Mouse (Mus musculus): ENCODE data around the gene Mfap1b. TPM values are rescaled to one million over a fixed set of nuclear protein-coding genes. Genes with fewer than 3 reads are reported as not detected.
A peak's percentile ranks its signal among the peaks of the same experiment; 100 is the strongest.
"Not testable (repeated sequence)": the region's sequence is repeated elsewhere in the genome, so short reads cannot be mapped to it uniquely, and the experiment has no call there.

Gene Mfap1b
- polyA plus RNA-seq, 1 experiment: 13.1 TPM

GRCm38 (mm10) chr2:121505942-121506882, 32.3 kb upstream of the Mfap1b start, which contains the start of the genes Mfap1a and Wdr76:
TSS of gene Mfap1a (minus strand) at chr2:121506665.
TSS of gene Wdr76 (plus strand) at chr2:121506723.
- Histone ChIP-seq H3K4me3 (peak within 1 kb of the TSS; percentile 69), H3ac (ENCODE audit: control insufficient read depth, insufficient read length) (peak within 1 kb of the TSS; percentile 6), H3K79me2 (ENCODE audit: control insufficient read depth, insufficient read depth) (peaks cover 31% of the 10 kb centered on the region), H3K4me2 (ENCODE audit: low read depth) (peak within 1 kb of the TSS; percentile 83)
- TF ChIP-seq E2F4 (IDR thresholded peaks at IDR 0.05; ENCODE audit: insufficient read depth): peak; percentile 84
- TF ChIP-seq MYOD1 (IDR thresholded peaks at IDR 0.05; ENCODE audit: control insufficient read depth in 1 of 3, insufficient read length in 2 of 3, low read depth in 2 of 3): peak in 2 of 3 experiments; percentile 29 to 50
- peak in 2 of 3 experiments; percentile 22 to 68 for TF ChIP-seq MYOG (IDR thresholded peaks at IDR 0.05; ENCODE audit: control insufficient read depth in 1 of 3, insufficient read depth in 1 of 3, insufficient read length in 2 of 3, low read depth in 2 of 3)
- peak; percentile 91 for TF ChIP-seq POLR2AphosphoS2 (IDR thresholded peaks at IDR 0.05; ENCODE audit: insufficient read length, low read depth)
- TF ChIP-seq TCF12 (IDR thresholded peaks at IDR 0.05; ENCODE audit: insufficient read depth, poor library complexity, severe bottlenecking): peak; percentile 4
- TF ChIP-seq POLR2A (IDR thresholded peaks at IDR 0.05; ENCODE audit: insufficient read length, low read depth): peak; percentile 88
- not testable (repeated sequence) for H3K27me3 ChIP-seq (ENCODE audit: control insufficient read depth, insufficient read depth, insufficient read length); H3K36me3 ChIP-seq (ENCODE audit: control insufficient read depth, insufficient read depth)

- H3K27me3 ChIP-seq (ENCODE audit: control insufficient read depth, insufficient read depth, insufficient read length); H3K79me2 ChIP-seq (ENCODE audit: control insufficient read depth, insufficient read depth); H3K36me3 ChIP-seq (ENCODE audit: control insufficient read depth, insufficient read depth); H3K4me3 ChIP-seq; H3K4me2 ChIP-seq (ENCODE audit: low read depth); H3ac ChIP-seq (ENCODE audit: control insufficient read depth, insufficient read length): not testable (repeated sequence)
These were observed 27.7 kb upstream of the Mfap1b start for GRCm38 (mm10) chr2:121501550-121501949.

DNA sequence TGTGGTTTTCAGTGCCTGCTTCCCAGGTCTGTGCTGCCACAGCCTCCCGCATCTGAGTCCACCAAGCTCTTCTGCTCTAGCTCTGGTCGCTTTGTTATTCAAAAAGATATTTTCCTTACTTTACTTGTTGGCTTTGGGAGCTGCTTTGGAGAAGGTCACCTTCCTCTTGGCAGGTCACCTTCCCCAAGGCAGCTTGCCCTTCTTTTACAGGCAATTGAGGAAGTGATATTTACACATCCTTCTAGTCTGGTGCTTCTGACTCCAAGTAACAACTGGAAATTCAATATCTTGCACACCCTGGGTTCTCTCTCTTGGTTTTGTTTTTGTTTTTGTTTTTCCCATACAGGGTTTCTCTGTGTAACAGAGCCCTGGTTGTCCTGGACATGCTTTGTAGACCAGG, 10.5 kb upstream of the Mfap1b start:
- not testable (repeated sequence) for H3K27me3 ChIP-seq (ENCODE audit: control insufficient read depth, insufficient read depth, insufficient read length); H3K79me2 ChIP-seq (ENCODE audit: control insufficient read depth, insufficient read depth); H3K4me3 ChIP-seq; H3ac ChIP-seq (ENCODE audit: control insufficient read depth, insufficient read length); H3K4me2 ChIP-seq (ENCODE audit: low read depth); H3K36me3 ChIP-seq (ENCODE audit: control insufficient read depth, insufficient read depth)

GRCm38 (mm10) chr2:121483576-121483975, 9.7 kb upstream of the Mfap1b start:
- no peak for TF ChIP-seq POLR2A (IDR thresholded peaks at IDR 0.05; ENCODE audit: insufficient read length, low read depth)
- TF ChIP-seq POLR2AphosphoS2 (IDR thresholded peaks at IDR 0.05; ENCODE audit: insufficient read length, low read depth): no peak
- no peak for TF ChIP-seq MYOD1 (IDR thresholded peaks at IDR 0.05; ENCODE audit: control insufficient read depth in 1 of 3, insufficient read length in 2 of 3, low read depth in 2 of 3)
- no peak for TF ChIP-seq USF1 (IDR thresholded peaks at IDR 0.05; ENCODE audit: low read depth)
- TF ChIP-seq E2F4 (IDR thresholded peaks at IDR 0.05; ENCODE audit: insufficient read depth): no peak
- no peak for TF ChIP-seq TCF3 (IDR thresholded peaks at IDR 0.05; ENCODE audit: insufficient read length, low read depth)
- no peak for TF ChIP-seq SRF (IDR thresholded peaks at IDR 0.05; ENCODE audit: control insufficient read depth, insufficient read length, low read depth)
- TF ChIP-seq TCF12 (IDR thresholded peaks at IDR 0.05; ENCODE audit: insufficient read depth, poor library complexity, severe bottlenecking): no peak
- Histone ChIP-seq H3K4me2 (ENCODE audit: low read depth) (no peak overlapping the region), H3K4me3 (no peak overlapping the region), H3K36me3 (ENCODE audit: control insufficient read depth, insufficient read depth) (no peaks in the 10 kb centered on the region), H3K27me3 (ENCODE audit: control insufficient read depth, insufficient read depth, insufficient read length) (peaks cover 7% of the 10 kb centered on the region), H3ac (ENCODE audit: control insufficient read depth, insufficient read length) (no peak overlapping the region), H3K79me2 (ENCODE audit: control insufficient read depth, insufficient read depth) (no peaks in the 10 kb centered on the region)

DNA sequence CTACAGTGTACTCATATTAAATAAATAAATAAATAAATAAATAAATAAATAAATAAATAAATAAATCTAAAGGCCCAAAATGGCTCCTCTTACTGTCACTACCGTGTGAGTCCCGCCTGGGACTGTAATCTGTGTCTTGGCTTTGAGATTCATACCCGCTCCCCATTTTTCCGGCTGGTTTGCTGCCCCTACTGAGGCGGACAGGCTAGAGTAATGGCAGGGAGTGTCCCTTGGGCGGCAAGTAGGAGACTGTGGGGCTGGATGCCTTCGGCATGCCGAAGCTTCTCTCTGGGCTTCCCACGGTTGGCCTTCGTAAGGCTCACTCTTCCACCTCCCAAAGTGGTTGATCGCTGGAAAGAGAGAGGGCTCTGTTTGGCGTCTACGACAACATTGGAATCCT, 7.0 kb upstream of the Mfap1b start:
- not testable (repeated sequence) for H3ac ChIP-seq (ENCODE audit: control insufficient read depth, insufficient read length)

DNA sequence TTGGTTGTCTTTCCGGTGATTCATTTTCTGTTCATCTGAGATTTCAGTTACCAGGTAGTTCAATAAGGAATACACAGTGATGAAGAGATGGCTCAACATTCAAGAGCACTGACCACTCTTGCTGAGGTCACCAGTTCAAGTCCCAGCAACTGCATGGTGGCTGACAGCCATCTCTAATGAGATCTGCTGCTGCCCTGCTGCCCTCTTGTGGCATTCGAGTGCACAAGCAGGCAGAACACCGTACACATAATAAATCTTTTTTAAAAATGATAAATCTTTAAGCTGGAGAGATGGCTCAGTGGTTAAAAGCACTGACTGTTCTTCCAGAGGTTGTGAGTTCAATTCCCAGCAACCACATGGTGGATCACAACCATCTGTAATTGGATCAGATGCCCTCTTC, 6.6 kb upstream of the Mfap1b start:
- TF ChIP-seq TCF3 (IDR thresholded peaks at IDR 0.05; ENCODE audit: insufficient read length, low read depth) (no peak), CEBPB (IDR thresholded peaks at IDR 0.05; ENCODE audit: insufficient read depth, poor library complexity, severe bottlenecking) (no peak), MAX (IDR thresholded peaks at IDR 0.05; ENCODE audit: low read depth) (no peak), E2F4 (IDR thresholded peaks at IDR 0.05; ENCODE audit: insufficient read depth) (no peak), TCF12 (IDR thresholded peaks at IDR 0.05; ENCODE audit: insufficient read depth, poor library complexity, severe bottlenecking) (no peak), USF1 (IDR thresholded peaks at IDR 0.05; ENCODE audit: low read depth) (no peak), POLR2AphosphoS2 (IDR thresholded peaks at IDR 0.05; ENCODE audit: insufficient read length, low read depth) (no peak), MYOD1 (IDR thresholded peaks at IDR 0.05; ENCODE audit: control insufficient read depth in 1 of 3, insufficient read length in 2 of 3, low read depth in 2 of 3) (no peak), MYOG (IDR thresholded peaks at IDR 0.05; ENCODE audit: control insufficient read depth in 1 of 3, insufficient read depth in 1 of 3, insufficient read length in 2 of 3, low read depth in 2 of 3) (no peak), SRF (IDR thresholded peaks at IDR 0.05; ENCODE audit: control insufficient read depth, insufficient read length, low read depth) (no peak), POLR2A (IDR thresholded peaks at IDR 0.05; ENCODE audit: insufficient read length, low read depth) (no peak), REST (IDR thresholded peaks at IDR 0.05; ENCODE audit: insufficient read depth, insufficient read length) (no peak)

More for the DNA sequence above, 7.0 kb upstream of the Mfap1b start:
- not testable (repeated sequence) for H3K36me3 ChIP-seq (ENCODE audit: control insufficient read depth, insufficient read depth); H3K4me2 ChIP-seq (ENCODE audit: low read depth); H3K79me2 ChIP-seq (ENCODE audit: control insufficient read depth, insufficient read depth); H3K4me3 ChIP-seq; H3K27me3 ChIP-seq (ENCODE audit: control insufficient read depth, insufficient read depth, insufficient read length)

More for the DNA sequence above, 6.6 kb upstream of the Mfap1b start:
- Histone ChIP-seq H3ac (ENCODE audit: control insufficient read depth, insufficient read length) (no peak overlapping the region), H3K36me3 (ENCODE audit: control insufficient read depth, insufficient read depth) (no peaks in the 10 kb centered on the region), H3K27me3 (ENCODE audit: control insufficient read depth, insufficient read depth, insufficient read length) (peaks cover 7% of the 10 kb centered on the region), H3K79me2 (ENCODE audit: control insufficient read depth, insufficient read depth) (no peaks in the 10 kb centered on the region), H3K4me3 (no peak overlapping the region), H3K4me2 (ENCODE audit: low read depth) (no peak overlapping the region)
